Mouse (Mus musculus) MEL (cell line): Measurements from ENCODE around the gene Disp1. TPM values are rescaled to one million over a fixed set of nuclear protein-coding genes. Genes with fewer than 3 reads are reported as not detected.

Experiments
- DNase-seq: peaks from one replicate; pipeline ENCODE4 v3.0.0; 2011; ENCODE audit warnings: low read depth, low spot score
- H3K27ac ChIP-seq: 2 replicates; pipeline ENCODE4 v1.5.1; 2012; ENCODE audit warnings: low read depth, mild to moderate bottlenecking, control low read depth, low read length, moderate library complexity; ENCODE audit not compliant: control insufficient read depth
- H3K27me3 ChIP-seq, 2 experiments: fragments of 150-350 bp in 1 of 2; sonication (generic) in 1 of 2; 2 replicates each; pipeline ENCODE4 v1.6.1; 2012; ENCODE audit warnings: low read length in 2 of 2, mild to moderate bottlenecking in 2 of 2, improper control_type of control experiment in 1 of 2, moderate library complexity in 1 of 2; ENCODE audit not compliant: insufficient read depth in 2 of 2, control insufficient read depth in 1 of 2
- H3K36me3 ChIP-seq, 2 experiments: 2 replicates each; pipeline ENCODE4 v1.6.1; 2012 to 2014; ENCODE audit warnings: low read length in 2 of 2, improper control_type of control experiment in 1 of 2, inconsistent platforms in 1 of 2, mild to moderate bottlenecking in 1 of 2; ENCODE audit not compliant: insufficient read depth in 2 of 2, control insufficient read depth in 1 of 2
- H3K4me1 ChIP-seq, 2 experiments: fragments of 150-350 bp in 1 of 2; sonication (generic) in 1 of 2; 2 replicates each; pipeline ENCODE4 v1.6.1; 2012; ENCODE audit warnings: low read length in 2 of 2, improper control_type of control experiment in 1 of 2, mild to moderate bottlenecking in 1 of 2; ENCODE audit not compliant: insufficient read depth in 2 of 2, control insufficient read depth in 1 of 2
- H3K4me3 ChIP-seq, 2 experiments: fragments of 150-350 bp in 1 of 2; sonication (generic) in 1 of 2; 2 replicates each; pipeline ENCODE4 v1.5.1; 2012; ENCODE audit warnings: low read depth in 2 of 2, low read length in 2 of 2, mild to moderate bottlenecking in 2 of 2, moderate library complexity in 2 of 2, control low read depth in 1 of 2, improper control_type of control experiment in 1 of 2; ENCODE audit not compliant: control insufficient read depth in 1 of 2, insufficient read depth in 1 of 2
- H3K79me2 ChIP-seq: 2 replicates; pipeline ENCODE4 v1.6.1; 2012; ENCODE audit warnings: mild to moderate bottlenecking, low read length, moderate library complexity; ENCODE audit not compliant: control insufficient read depth, poor library complexity, insufficient read depth
- H3K9ac ChIP-seq: 2 replicates; pipeline ENCODE4 v1.6.1; 2012; ENCODE audit warnings: low read depth, mild to moderate bottlenecking, control low read depth, low read length, moderate library complexity; ENCODE audit not compliant: control insufficient read depth, poor library complexity, severe bottlenecking
- H3K9me3 ChIP-seq: fragments of 150-350 bp; sonication (generic); replicated peaks from 2 replicates; pipeline ENCODE4 v1.6.1; 2012; ENCODE audit warnings: mild to moderate bottlenecking, low read length, improper control_type of control experiment, moderate library complexity; ENCODE audit not compliant: insufficient read depth
- BHLHE40 ChIP-seq: IDR thresholded peaks from 2 replicates; pipeline ENCODE4 v1.6.1; 2012; ENCODE audit warnings: low read depth, mild to moderate bottlenecking, inconsistent platforms, low read length, improper control_type of control experiment, borderline replicate concordance
- CHD1 ChIP-seq: IDR thresholded peaks from 2 replicates; pipeline ENCODE4 v1.6.1; 2012; ENCODE audit warnings: low read depth, mild to moderate bottlenecking, inconsistent platforms, low read length, improper control_type of control experiment
- CHD2 ChIP-seq: IDR thresholded peaks from 2 replicates; pipeline ENCODE4 v1.6.1; 2011; ENCODE audit warnings: low read length, improper control_type of control experiment
- E2F4 ChIP-seq: IDR thresholded peaks from 2 replicates; pipeline ENCODE4 v1.6.1; 2011; ENCODE audit warnings: low read depth, low read length, improper control_type of control experiment, borderline replicate concordance
- GABPA ChIP-seq: IDR thresholded peaks from 2 replicates; pipeline ENCODE4 v1.6.1; 2012; ENCODE audit warnings: low read depth, mild to moderate bottlenecking, inconsistent platforms, low read length, improper control_type of control experiment, moderate library complexity
- GATA1 ChIP-seq: IDR thresholded peaks from 2 replicates; pipeline ENCODE4 v1.6.1; 2011; ENCODE audit warnings: low read depth, low read length, improper control_type of control experiment
- JUND ChIP-seq: IDR thresholded peaks from 2 replicates; pipeline ENCODE4 v1.6.1; 2011; ENCODE audit warnings: low read depth, mild to moderate bottlenecking, improper control_type of control experiment, low read length
- MAFK ChIP-seq: IDR thresholded peaks from 2 replicates; pipeline ENCODE4 v1.6.1; 2011; ENCODE audit warnings: low read depth, mild to moderate bottlenecking, low read length, improper control_type of control experiment, borderline replicate concordance
- MAX ChIP-seq: IDR thresholded peaks from 2 replicates; pipeline ENCODE4 v1.6.1; 2011; ENCODE audit warnings: low read length, improper control_type of control experiment
- MEF2A ChIP-seq: IDR thresholded peaks from 2 replicates; pipeline ENCODE4 v1.6.1; 2014; ENCODE audit warnings: low read depth, mild to moderate bottlenecking, inconsistent platforms, low read length, improper control_type of control experiment; ENCODE audit not compliant: poor library complexity, insufficient replicate concordance, severe bottlenecking; ENCODE audit errors: extremely low read depth
- MXI1 ChIP-seq: IDR thresholded peaks from 2 replicates; pipeline ENCODE4 v1.6.1; 2011; ENCODE audit warnings: mild to moderate bottlenecking, low read depth, low read length, improper control_type of control experiment
- MYC ChIP-seq: IDR thresholded peaks from 2 replicates; pipeline ENCODE4 v1.6.1; 2011; ENCODE audit warnings: low read depth, mild to moderate bottlenecking, low read length, improper control_type of control experiment, moderate library complexity
- POLR2AphosphoS5 ChIP-seq: IDR thresholded peaks from 2 replicates; pipeline ENCODE4 v1.6.1; 2012; ENCODE audit warnings: low read depth, borderline replicate concordance, mild to moderate bottlenecking, inconsistent platforms, low read length, moderate library complexity, mixed read lengths
- RAD21 ChIP-seq: IDR thresholded peaks from 2 replicates; pipeline ENCODE4 v1.6.1; 2011; ENCODE audit warnings: mild to moderate bottlenecking, low read depth, low read length, improper control_type of control experiment
- SIN3A ChIP-seq: IDR thresholded peaks from 2 replicates; pipeline ENCODE4 v1.6.1; 2012; ENCODE audit warnings: low read length, improper control_type of control experiment, inconsistent platforms
- SMC3 ChIP-seq: IDR thresholded peaks from 2 replicates; pipeline ENCODE4 v1.6.1; 2011; ENCODE audit warnings: low read depth, low read length, improper control_type of control experiment
- TAL1 ChIP-seq: IDR thresholded peaks from 2 replicates; pipeline ENCODE4 v1.6.1; 2012; ENCODE audit warnings: mild to moderate bottlenecking, inconsistent platforms, low read length, moderate library complexity, mixed read lengths
- TBP ChIP-seq: IDR thresholded peaks from 2 replicates; pipeline ENCODE4 v1.8.0; 2011; ENCODE audit warnings: low read depth, low read length, improper control_type of control experiment
- UBTF ChIP-seq: IDR thresholded peaks from 2 replicates; pipeline ENCODE4 v1.6.1; 2012; ENCODE audit warnings: low read depth, mild to moderate bottlenecking, inconsistent platforms, low read length, improper control_type of control experiment, moderate library complexity, borderline replicate concordance; ENCODE audit not compliant: insufficient read depth
- ZC3H11A ChIP-seq: IDR thresholded peaks from 2 replicates; pipeline ENCODE4 v1.6.1; 2012; ENCODE audit warnings: low read depth, mild to moderate bottlenecking, inconsistent platforms, low read length, improper control_type of control experiment
- ZMIZ1 ChIP-seq: IDR thresholded peaks from 2 replicates; pipeline ENCODE4 v1.6.1; 2012; ENCODE audit warnings: low read depth, mild to moderate bottlenecking, inconsistent platforms, low read length, improper control_type of control experiment, moderate library complexity
- ZNF384 ChIP-seq: IDR thresholded peaks from 2 replicates; pipeline ENCODE4 v1.6.1; 2012; ENCODE audit warnings: low read depth, mild to moderate bottlenecking, inconsistent platforms, low read length, improper control_type of control experiment
- polyA plus RNA-seq, 2 experiments: library from polyadenylated mRNA; stranded (reverse) in 1 of 2; unstranded in 1 of 2; fragments of >175 nt in 1 of 2; fragments of >200 nt in 1 of 2; gene quantifications; 2 replicates each; pipeline versions ENCODE4 v1.2.1 to v1.2.4; 2012; ENCODE audit warnings: low replicate concordance in 2 of 2, low read depth in 1 of 2; ENCODE audit not compliant: insufficient read length in 2 of 2, insufficient read depth in 1 of 2, missing spikeins in 1 of 2
- total RNA-seq: library from RNA; depleted of rRNA; stranded (reverse); fragments of 300-350 nt; gene quantifications from 2 replicates; pipeline ENCODE4 v1.2.3, GENCODE M21; 2012

The Disp1 gene
- total and polyA plus RNA-seq, 3 experiments: 6.3 to 9.9 TPM; not detected in 1

- DNase-seq: no peak
- Histone ChIP-seq H3K79me2 (peaks cover 6% of the 10 kb centered on the region), H3K27ac (no peak overlapping the region), H3K27me3 (no peaks in the 10 kb centered on the region), H3K4me3 (no peak overlapping the region), H3K36me3 (peaks cover 0 to 12% of the 10 kb centered on the region in 2 experiments; a peak in 2 of 4 replicates), H3K4me1 (peaks cover 5 to 9% of the 10 kb centered on the region in 2 experiments), H3K9me3 (no peaks in the 10 kb centered on the region), H3K9ac (no peak overlapping the region)
- TF ChIP-seq MEF2A (no peak), RAD21 (no peak), BHLHE40 (no peak), CHD2 (no peak), CHD1 (no peak), E2F4 (no peak), GABPA (no peak)
These were observed 2.3 kb downstream of the Disp1 start for GRCm38 (mm10) chr1:183219021-183219420.

GRCm38 (mm10) chr1:183216691-183217090 lies 4.6 kb downstream of the Disp1 start:
- H3K9me3 ChIP-seq: no peaks in the 10 kb centered on the region
- H3K4me1 ChIP-seq: peaks cover 10 to 16% of the 10 kb centered on the region in 2 experiments
- no peak overlapping the region for H3K27ac ChIP-seq
- H3K36me3 ChIP-seq: peaks cover 0 to 24% of the 10 kb centered on the region in 2 experiments; a peak in 2 of 4 replicates
- no peaks in the 10 kb centered on the region for H3K27me3 ChIP-seq
- TF ChIP-seq UBTF: no peak
- no peak for TF ChIP-seq MAX
- TF ChIP-seq RAD21: no peak
- TF ChIP-seq, all 39 proteins: peak for 0
- H3K4me3 ChIP-seq: no peak overlapping the region
- peaks cover 6% of the 10 kb centered on the region for H3K79me2 ChIP-seq
- DNase-seq: no peak
- no peak overlapping the region for H3K9ac ChIP-seq

DNA sequence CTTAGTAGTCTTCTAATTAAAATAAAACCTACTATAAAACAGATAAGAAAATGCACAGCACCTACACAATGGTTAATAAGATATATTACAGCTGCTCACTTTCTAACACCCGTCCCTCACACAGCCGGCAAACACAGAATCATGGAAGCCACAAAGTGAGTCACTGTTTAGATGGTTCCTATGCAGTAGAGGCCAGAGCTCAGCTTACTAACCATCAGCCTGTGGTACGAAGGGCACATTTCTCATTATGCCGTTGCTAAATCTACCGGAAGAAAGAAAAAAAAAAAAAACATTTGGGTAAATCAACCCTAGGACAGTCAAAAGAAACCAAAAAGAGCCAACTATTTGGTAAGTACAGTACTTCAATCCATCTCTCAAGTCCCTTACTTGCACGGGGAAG lies 5.6 kb downstream of the Disp1 start:
- DNase-seq: no peak
- H3K36me3 ChIP-seq: peaks cover 0 to 21% of the 10 kb centered on the region in 2 experiments; a peak in 2 of 4 replicates
- H3K27ac ChIP-seq: no peak overlapping the region
- no peak for TF ChIP-seq ZNF384
- no peak for TF ChIP-seq POLR2AphosphoS5
- TF ChIP-seq MXI1: no peak
- no peak for TF ChIP-seq SIN3A
- TF ChIP-seq TAL1: no peak
- TF ChIP-seq ZC3H11A: no peak
- TF ChIP-seq MYC: no peak
- no peak for TF ChIP-seq GATA1
- no peak for TF ChIP-seq SMC3
- no peak for TF ChIP-seq ZMIZ1
- TF ChIP-seq JUND: no peak
- TF ChIP-seq MAFK: no peak
- TF ChIP-seq TBP: no peak
- TF ChIP-seq, all 39 proteins: peak for 0
- no peak overlapping the region for H3K4me3 ChIP-seq
- H3K4me1 ChIP-seq: peaks cover 10 to 14% of the 10 kb centered on the region in 2 experiments
- H3K79me2 ChIP-seq: peaks cover 1% of the 10 kb centered on the region; the same call in 1 of the 2 replicates
- no peak overlapping the region for H3K9ac ChIP-seq
- H3K9me3 ChIP-seq: no peaks in the 10 kb centered on the region
- H3K27me3 ChIP-seq: no peaks in the 10 kb centered on the region
